Mouse (Mus musculus): ENCODE data around the gene Tgfbr2. TPM values are rescaled to one million over a fixed set of nuclear protein-coding genes. Genes with fewer than 3 reads are reported as not detected.

The Tgfbr2 gene
- polyA plus RNA-seq, 1 experiment from 2014 or later = 20.2 TPM

GRCm38 (mm10) chr9:116214296-116214695 lies 39.1 kb upstream of the Tgfbr2 start:
- Histone ChIP-seq H3K36me3 (no peaks in the 10 kb centered on the region), H3K27me3 (no peaks in the 10 kb centered on the region), H3K4me1 (replicated peaks) (peaks cover 26% of the 10 kb centered on the region), H3K9ac (no peak overlapping the region), H3K27ac (peak overlapping the region; percentile 46), H3K4me2 (no peak overlapping the region), H3K4me3 (no peak overlapping the region), H3K9me3 (replicated peaks) (no peaks in the 10 kb centered on the region)
- 74% methylated on average over 6 of the region's 6 CpGs for WGBS
- no peak for ATAC-seq (replicated peaks; ENCODE audit: insufficient number of reproducible peaks, insufficient read depth, low FRiP score, low read depth)

- ATAC-seq (replicated peaks; ENCODE audit: insufficient number of reproducible peaks, insufficient read depth, low FRiP score, low read depth) = peak; percentile 48
- 52% methylated on average over 8 of the region's 8 CpGs for WGBS
Observed at GRCm38 (mm10) chr9:116212915-116213619, 37.9 kb upstream of the Tgfbr2 start.

GRCm38 (mm10) chr9:116212069-116212468 lies 36.9 kb upstream of the Tgfbr2 start:
- H3K27me3 ChIP-seq = no peaks in the 10 kb centered on the region
- peaks cover 20% of the 10 kb centered on the region for H3K4me1 ChIP-seq (replicated peaks)
- 59% methylated on average over 12 of the region's 12 CpGs for WGBS
- no peaks in the 10 kb centered on the region for H3K36me3 ChIP-seq
- H3K9me3 ChIP-seq (replicated peaks) = no peaks in the 10 kb centered on the region
- no peak overlapping the region for H3K9ac ChIP-seq
- ATAC-seq (replicated peaks; ENCODE audit: insufficient number of reproducible peaks, insufficient read depth, low FRiP score, low read depth) = no peak
- H3K4me2 ChIP-seq = no peak overlapping the region
- H3K4me3 ChIP-seq = no peak overlapping the region
- no peak overlapping the region for H3K27ac ChIP-seq

More at GRCm38 (mm10) chr9:116212915-116213619, 37.9 kb upstream of the Tgfbr2 start:
- H3K36me3 ChIP-seq = no peaks in the 10 kb centered on the region
- peaks cover 20% of the 10 kb centered on the region for H3K4me1 ChIP-seq (replicated peaks)
- H3K9me3 ChIP-seq (replicated peaks) = no peaks in the 10 kb centered on the region
- H3K4me2 ChIP-seq = no peak overlapping the region
- H3K27ac ChIP-seq = peak overlapping the region; percentile 46
- H3K9ac ChIP-seq = no peak overlapping the region
- H3K4me3 ChIP-seq = no peak overlapping the region
- H3K27me3 ChIP-seq = no peaks in the 10 kb centered on the region

GRCm38 (mm10) chr9:116208169-116208904 lies 33.2 kb upstream of the Tgfbr2 start:
- no peaks in the 10 kb centered on the region for H3K36me3 ChIP-seq
- no peak overlapping the region for H3K27ac ChIP-seq
- no peak overlapping the region for H3K9ac ChIP-seq
- H3K4me1 ChIP-seq (replicated peaks) = peaks cover 13% of the 10 kb centered on the region
- H3K9me3 ChIP-seq (replicated peaks) = no peaks in the 10 kb centered on the region
- no peak for ATAC-seq (replicated peaks; ENCODE audit: insufficient number of reproducible peaks, insufficient read depth, low FRiP score, low read depth)
- H3K4me3 ChIP-seq = no peak overlapping the region
- H3K4me2 ChIP-seq = no peak overlapping the region
- WGBS = 77% methylated on average over 16 of the region's 16 CpGs
- H3K27me3 ChIP-seq = no peaks in the 10 kb centered on the region

- ATAC-seq (replicated peaks; ENCODE audit: insufficient number of reproducible peaks, insufficient read depth, low FRiP score, low read depth) = no peak
- Histone ChIP-seq H3K9me3 (replicated peaks) (no peaks in the 10 kb centered on the region), H3K4me2 (no peak overlapping the region), H3K9ac (no peak overlapping the region), H3K36me3 (no peaks in the 10 kb centered on the region), H3K4me3 (no peak overlapping the region), H3K27me3 (no peaks in the 10 kb centered on the region), H3K4me1 (replicated peaks) (no peaks in the 10 kb centered on the region; the same call in 1 of the 2 replicates), H3K27ac (no peak overlapping the region)
- WGBS = 61% methylated on average over 2 of the region's 2 CpGs
Observed at GRCm38 (mm10) chr9:116206901-116207300, 31.7 kb upstream of the Tgfbr2 start.

GRCm38 (mm10) chr9:116203675-116204074 lies 28.5 kb upstream of the Tgfbr2 start:
- peaks cover 5% of the 10 kb centered on the region for H3K4me1 ChIP-seq (replicated peaks)
- no peak overlapping the region for H3K4me2 ChIP-seq
- H3K36me3 ChIP-seq = no peaks in the 10 kb centered on the region
- no peak overlapping the region for H3K27ac ChIP-seq
- no peak for ATAC-seq (replicated peaks; ENCODE audit: insufficient number of reproducible peaks, insufficient read depth, low FRiP score, low read depth)
- 84% methylated on average over 1 of the region's 1 CpGs for WGBS
- H3K27me3 ChIP-seq = no peaks in the 10 kb centered on the region
- no peaks in the 10 kb centered on the region for H3K9me3 ChIP-seq (replicated peaks)
- no peak overlapping the region for H3K4me3 ChIP-seq
- no peak overlapping the region for H3K9ac ChIP-seq

GRCm38 (mm10) chr9:116199127-116199526 lies 24.0 kb upstream of the Tgfbr2 start:
- no peaks in the 10 kb centered on the region for H3K9me3 ChIP-seq (replicated peaks)

GRCm38 (mm10) chr9:116198488-116198887 lies 23.3 kb upstream of the Tgfbr2 start:
- Histone ChIP-seq H3K4me1 (replicated peaks) (peaks cover 5% of the 10 kb centered on the region), H3K4me2 (no peak overlapping the region), H3K27me3 (no peaks in the 10 kb centered on the region), H3K36me3 (no peaks in the 10 kb centered on the region), H3K27ac (no peak overlapping the region), H3K9ac (no peak overlapping the region), H3K9me3 (replicated peaks) (no peaks in the 10 kb centered on the region), H3K4me3 (no peak overlapping the region)
- 73% methylated on average over 9 of the region's 9 CpGs for WGBS
- ATAC-seq (replicated peaks; ENCODE audit: insufficient number of reproducible peaks, insufficient read depth, low FRiP score, low read depth) = no peak

More at GRCm38 (mm10) chr9:116199127-116199526, 24.0 kb upstream of the Tgfbr2 start:
- 35% methylated on average over 9 of the region's 9 CpGs for WGBS
- Histone ChIP-seq H3K4me3 (no peak overlapping the region), H3K4me2 (peak overlapping the region; percentile 15; the same call in 1 of the 2 replicates), H3K36me3 (no peaks in the 10 kb centered on the region), H3K9ac (no peak overlapping the region), H3K27me3 (no peaks in the 10 kb centered on the region), H3K4me1 (replicated peaks) (peaks cover 5% of the 10 kb centered on the region), H3K27ac (peak overlapping the region; percentile 42; the same call in 1 of the 2 replicates)
- ATAC-seq (replicated peaks; ENCODE audit: insufficient number of reproducible peaks, insufficient read depth, low FRiP score, low read depth) = no peak

GRCm38 (mm10) chr9:116197491-116198170 lies 22.5 kb upstream of the Tgfbr2 start:
- H3K4me1 ChIP-seq (replicated peaks) = peaks cover 5% of the 10 kb centered on the region
- H3K27me3 ChIP-seq = no peaks in the 10 kb centered on the region
- no peak overlapping the region for H3K4me2 ChIP-seq
- H3K4me3 ChIP-seq = no peak overlapping the region
- no peak overlapping the region for H3K9ac ChIP-seq
- H3K27ac ChIP-seq = no peak overlapping the region
- 87% methylated on average over 11 of the region's 11 CpGs for WGBS
- no peaks in the 10 kb centered on the region for H3K36me3 ChIP-seq
- H3K9me3 ChIP-seq (replicated peaks) = no peaks in the 10 kb centered on the region
- ATAC-seq (replicated peaks; ENCODE audit: insufficient number of reproducible peaks, insufficient read depth, low FRiP score, low read depth) = no peak

- WGBS = 74% methylated on average over 4 of the region's 4 CpGs
- H3K4me1 ChIP-seq (replicated peaks) = peaks cover under 1% of the 10 kb centered on the region
- no peaks in the 10 kb centered on the region for H3K36me3 ChIP-seq
- ATAC-seq (replicated peaks; ENCODE audit: insufficient number of reproducible peaks, insufficient read depth, low FRiP score, low read depth) = no peak
- H3K4me2 ChIP-seq = no peak overlapping the region
- H3K9ac ChIP-seq = no peak overlapping the region
- no peak overlapping the region for H3K27ac ChIP-seq
- H3K4me3 ChIP-seq = no peak overlapping the region
- no peaks in the 10 kb centered on the region for H3K27me3 ChIP-seq
- H3K9me3 ChIP-seq (replicated peaks) = no peaks in the 10 kb centered on the region
Observed at GRCm38 (mm10) chr9:116193889-116194450, 18.8 kb upstream of the Tgfbr2 start.

GRCm38 (mm10) chr9:116193535-116193881 lies 18.3 kb upstream of the Tgfbr2 start:
- H3K27ac ChIP-seq = no peak overlapping the region
- 64% methylated on average over 1 of the region's 1 CpGs for WGBS

More at GRCm38 (mm10) chr9:116193535-116193881, 18.3 kb upstream of the Tgfbr2 start:
- no peaks in the 10 kb centered on the region for H3K27me3 ChIP-seq
- no peaks in the 10 kb centered on the region for H3K9me3 ChIP-seq (replicated peaks)
- H3K36me3 ChIP-seq = no peaks in the 10 kb centered on the region
- H3K4me1 ChIP-seq (replicated peaks) = no peaks in the 10 kb centered on the region
- no peak overlapping the region for H3K4me3 ChIP-seq
- no peak overlapping the region for H3K4me2 ChIP-seq
- no peak for ATAC-seq (replicated peaks; ENCODE audit: insufficient number of reproducible peaks, insufficient read depth, low FRiP score, low read depth)
- H3K9ac ChIP-seq = no peak overlapping the region

Measured in heart, embryonic 15.5 days (tissue).